Mouse (Mus musculus) thymus, adult 2 months (tissue): Measurements from ENCODE around the gene Arl4a.

Experiments used
- CTCF ChIP-seq: fragments of 200-500 bp; IDR thresholded peaks from 2 replicates; pipeline ENCODE4 v1.5.1; 2012; ENCODE audit warnings: mild to moderate bottlenecking, control low read depth, low read length, moderate library complexity, borderline replicate concordance; ENCODE audit not compliant: control insufficient read depth, poor library complexity, insufficient read depth; ENCODE audit errors: extremely low read depth
- POLR2A ChIP-seq: fragments of 200-500 bp; IDR thresholded peaks from 2 replicates; pipeline ENCODE4 v1.6.1; 2012; ENCODE audit warnings: mild to moderate bottlenecking, low read length, control low read depth, moderate library complexity; ENCODE audit not compliant: control insufficient read depth, poor library complexity, insufficient read depth; ENCODE audit errors: extremely low read depth

GRCm38 (mm10) chr12:40023918-40024317 is 13.9 kb downstream of the Arl4a start:
- TF ChIP-seq CTCF (no peak), POLR2A (no peak)
